Mouse (Mus musculus) bone marrow macrophage, adult 2 months (primary cell): ENCODE data around the gene Slx1b. TPM values are rescaled to one million over a fixed set of nuclear protein-coding genes. Genes with fewer than 3 reads are reported as not detected.
"Not testable (repeated sequence)": the region's sequence is repeated elsewhere in the genome, so short reads cannot be mapped to it uniquely, and the experiment has no call there.

Experiments
- H3K27ac ChIP-seq: 2 replicates; pipeline ENCODE4 v1.5.1; 2012; ENCODE audit warnings: low read depth, low read length; ENCODE audit not compliant: insufficient read depth
- H3K4me1 ChIP-seq: 2 replicates; pipeline ENCODE4 v1.6.1; 2012; ENCODE audit warnings: low read length; ENCODE audit not compliant: control insufficient read depth, insufficient read depth
- H3K4me3 ChIP-seq: 2 replicates; pipeline ENCODE4 v1.5.1; 2012; ENCODE audit warnings: mild to moderate bottlenecking, low read length, moderate library complexity; ENCODE audit not compliant: insufficient read depth
- CTCF ChIP-seq: IDR thresholded peaks from 2 replicates; pipeline ENCODE4 v1.5.1; 2012; ENCODE audit warnings: low read depth, mild to moderate bottlenecking, low read length, moderate library complexity
- POLR2A ChIP-seq: IDR thresholded peaks from 2 replicates; pipeline ENCODE4 v1.6.1; 2012; ENCODE audit warnings: mild to moderate bottlenecking, low read depth, low read length, borderline replicate concordance
- polyA plus RNA-seq: library from polyadenylated mRNA; stranded (reverse); fragments of >200 nt; gene quantifications from 2 replicates; pipeline ENCODE4 v1.2.4, GENCODE M21; 2012; ENCODE audit not compliant: missing spikeins, insufficient read depth, insufficient read length

Slx1b gene
- polyA plus RNA-seq, 1 experiment = 8.4 TPM

DNA sequence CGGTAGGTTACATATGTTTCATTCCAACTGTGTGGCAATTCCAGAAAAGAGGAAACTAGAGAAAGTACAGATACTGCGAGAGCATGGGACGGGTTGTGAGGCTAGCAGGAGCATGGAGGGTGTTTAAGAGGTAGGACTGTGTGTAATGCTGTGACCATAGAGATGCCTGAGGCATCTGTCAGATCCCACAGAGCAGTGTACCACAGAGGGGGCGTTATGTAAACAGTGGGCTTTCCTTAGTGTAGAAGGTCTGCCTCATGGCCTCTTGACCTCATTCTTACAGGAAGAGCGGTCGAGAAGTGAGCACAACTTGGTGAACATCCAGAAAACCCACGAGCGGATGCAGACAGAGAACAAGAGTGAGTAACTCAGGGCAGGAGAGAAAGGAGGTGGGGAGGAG, 31.9 kb downstream of the Slx1b start:
- TF ChIP-seq POLR2A (no peak), CTCF (no peak)
- Histone ChIP-seq H3K4me3 (no peak overlapping the region), H3K4me1 (peaks cover 15% of the 10 kb centered on the region), H3K27ac (no peak overlapping the region)

DNA sequence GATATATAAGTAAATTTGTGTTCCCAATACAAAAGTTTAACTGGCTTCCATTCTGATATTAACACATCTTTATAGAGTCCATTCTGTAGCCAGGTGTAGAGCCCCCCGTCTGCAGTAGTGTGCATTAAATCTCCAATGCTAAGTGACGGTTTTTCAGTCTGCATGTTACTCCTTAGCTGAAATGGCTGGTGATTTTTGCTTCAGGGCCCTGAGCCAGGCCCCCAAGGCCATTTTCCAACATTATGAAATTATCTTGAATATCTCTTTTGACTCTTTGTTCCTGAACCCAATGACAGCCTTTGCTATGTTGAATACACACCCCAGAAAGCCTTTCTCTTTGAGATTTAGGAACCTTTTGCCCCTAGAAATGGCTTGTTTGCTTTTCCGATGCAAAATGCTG, 35.8 kb downstream of the Slx1b start:
- no peak for TF ChIP-seq CTCF
- no peak for TF ChIP-seq POLR2A
- H3K4me1 ChIP-seq = peaks cover 22% of the 10 kb centered on the region
- no peak overlapping the region for H3K4me3 ChIP-seq
- no peak overlapping the region for H3K27ac ChIP-seq

DNA sequence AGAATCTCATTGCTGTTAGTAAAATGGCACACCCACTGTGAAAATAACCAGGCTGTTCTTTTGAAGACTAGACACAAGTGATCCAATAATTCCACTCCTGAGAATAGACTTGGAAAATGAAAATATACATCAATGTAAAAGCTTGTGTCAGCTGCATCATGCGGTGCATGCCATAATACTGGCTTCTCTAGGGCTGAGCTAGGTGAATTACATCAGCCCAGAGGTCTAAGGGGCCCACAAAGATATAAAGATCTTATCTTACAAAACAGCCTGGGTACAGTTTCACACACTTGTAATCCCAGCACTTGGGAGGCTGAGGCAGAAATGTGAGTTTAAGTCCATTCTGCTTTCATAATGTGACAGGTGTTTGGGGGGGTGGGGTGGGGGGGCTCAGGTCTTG, 38.1 kb downstream of the Slx1b start:
- Histone ChIP-seq H3K4me1 (peaks cover 32% of the 10 kb centered on the region), H3K27ac (peak overlapping the region; percentile 75; the same call in 1 of the 2 replicates), H3K4me3 (no peak overlapping the region)
- TF ChIP-seq POLR2A = no peak
- no peak for TF ChIP-seq CTCF

- Histone ChIP-seq H3K4me3 (peak overlapping the region; percentile 7; the same call in 1 of the 2 replicates), H3K27ac (peak overlapping the region; percentile 75)
- no peak for TF ChIP-seq POLR2A
Measured at GRCm38 (mm10) chr7:126655695-126656094, 39.9 kb downstream of the Slx1b start.

GRCm38 (mm10) chr7:126653991-126654390, 41.6 kb downstream of the Slx1b start:
- peaks cover 41% of the 10 kb centered on the region for H3K4me1 ChIP-seq
- H3K4me3 ChIP-seq = no peak overlapping the region
- H3K27ac ChIP-seq = no peak overlapping the region
- no peak for TF ChIP-seq POLR2A
- no peak for TF ChIP-seq CTCF

More at GRCm38 (mm10) chr7:126655695-126656094, 39.9 kb downstream of the Slx1b start:
- H3K4me1 ChIP-seq = peaks cover 39% of the 10 kb centered on the region

DNA sequence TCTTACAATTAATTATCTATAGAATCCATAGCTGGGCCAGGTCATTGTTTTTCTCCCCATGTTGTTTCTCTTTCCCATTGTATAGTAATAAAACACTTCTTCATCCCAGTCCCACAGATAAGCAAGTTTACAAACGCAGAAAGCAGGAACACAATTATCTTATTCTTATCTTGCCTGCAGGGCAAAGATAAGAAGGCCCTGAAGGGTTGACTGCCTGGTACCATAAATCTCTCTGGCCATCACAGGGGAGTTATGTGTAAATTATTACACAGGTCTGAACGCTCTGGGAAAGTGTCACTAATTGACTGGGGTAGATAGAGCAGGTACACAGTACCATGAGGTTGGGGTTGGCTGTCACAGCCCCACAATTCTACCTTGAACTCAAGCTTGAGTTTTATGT, 44.7 kb downstream of the Slx1b start:
- H3K27ac ChIP-seq = no peak overlapping the region
- H3K4me3 ChIP-seq = no peak overlapping the region
- H3K4me1 ChIP-seq = peaks cover 26% of the 10 kb centered on the region
- TF ChIP-seq POLR2A (no peak), CTCF (no peak)

GRCm38 (mm10) chr7:126649231-126650051, 46.1 kb downstream of the Slx1b start, which contains the start of gene Sgf29:
Sgf29 (plus strand) TSS chr7:126649309.
- TF ChIP-seq POLR2A (no peak), CTCF (no peak)
- Histone ChIP-seq H3K4me1 (peaks cover 16% of the 10 kb centered on the region), H3K27ac (peak within 1 kb of the TSS; percentile 67), H3K4me3 (peak within 1 kb of the TSS; percentile 69)

GRCm38 (mm10) chr7:126648486-126648885, 47.1 kb downstream of the Slx1b start:
- Histone ChIP-seq H3K4me1 (peaks cover 14% of the 10 kb centered on the region), H3K27ac (no peak overlapping the region), H3K4me3 (no peak overlapping the region)
- TF ChIP-seq POLR2A = no peak
- TF ChIP-seq CTCF = no peak

DNA sequence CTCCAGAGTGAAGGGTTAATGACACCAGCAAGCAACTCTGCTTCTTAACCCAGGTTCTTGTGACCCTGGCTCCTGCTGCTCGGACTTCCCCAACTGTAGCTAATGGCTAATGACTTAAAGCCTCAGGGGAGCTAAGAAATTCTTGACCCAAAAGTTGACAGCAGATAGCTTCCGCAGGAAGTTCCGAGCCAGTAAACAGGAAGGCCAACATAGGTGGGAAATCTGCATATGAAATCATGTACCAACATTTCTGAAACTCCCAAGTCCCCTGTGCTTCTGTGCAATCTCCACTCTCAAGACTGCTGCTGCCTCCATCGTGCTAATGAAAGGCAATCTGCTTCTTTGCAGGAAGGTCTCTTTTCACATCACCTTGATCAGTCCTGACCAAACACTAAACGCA, 49.9 kb downstream of the Slx1b start:
- TF ChIP-seq CTCF = no peak
- no peak for TF ChIP-seq POLR2A
- Histone ChIP-seq H3K4me3 (no peak overlapping the region), H3K4me1 (peaks cover 2% of the 10 kb centered on the region), H3K27ac (no peak overlapping the region)

GRCm38 (mm10) chr7:126644914-126645313, 50.7 kb downstream of the Slx1b start:
- no peak for TF ChIP-seq POLR2A
- TF ChIP-seq CTCF = no peak
- Histone ChIP-seq H3K4me1 (no peaks in the 10 kb centered on the region; the same call in 1 of the 2 replicates), H3K4me3 (no peak overlapping the region), H3K27ac (no peak overlapping the region)

DNA sequence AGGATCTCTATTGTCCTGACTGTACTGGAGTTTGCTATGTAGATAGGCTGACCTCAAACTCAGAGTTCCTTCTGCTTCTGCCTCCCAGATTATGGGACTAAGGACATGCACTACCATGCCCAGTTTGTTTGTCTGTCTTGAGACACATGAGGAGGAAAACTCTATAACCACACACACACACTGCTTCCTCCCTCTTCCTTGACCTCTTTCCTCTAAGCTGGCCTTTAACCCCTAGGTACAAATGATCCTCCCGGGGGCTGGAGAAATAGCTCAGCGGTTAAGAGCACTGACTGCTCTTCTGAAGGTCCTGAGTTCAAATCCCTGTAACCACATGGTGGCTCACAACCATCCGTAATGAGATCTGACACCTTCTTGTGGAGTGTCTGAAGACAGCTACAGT, 51.2 kb downstream of the Slx1b start:
- TF ChIP-seq POLR2A = no peak
- TF ChIP-seq CTCF = no peak
- no peak overlapping the region for H3K4me3 ChIP-seq

DNA sequence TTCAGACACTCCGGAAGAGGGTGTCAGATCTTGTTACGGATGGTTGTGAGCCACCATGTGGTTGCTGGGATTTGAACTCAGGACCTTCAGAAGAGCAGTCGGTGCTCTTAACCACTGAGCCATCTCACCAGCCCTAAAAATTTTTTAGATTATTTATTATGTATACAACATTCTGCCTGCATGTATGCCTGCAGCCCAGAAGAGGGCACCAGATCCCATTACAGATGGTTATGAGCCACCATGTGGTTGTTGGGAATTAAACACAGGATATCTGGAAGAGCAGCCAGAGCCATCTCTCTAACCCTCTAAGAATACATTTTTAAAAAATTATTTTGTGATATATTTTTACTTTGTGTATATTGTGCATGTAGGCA, 52.4 kb downstream of the Slx1b start:
- not testable (repeated sequence) for H3K27ac ChIP-seq, H3K4me1 ChIP-seq, H3K4me3 ChIP-seq

More for the DNA sequence above, 51.2 kb downstream of the Slx1b start:
- H3K4me1 ChIP-seq = no peaks in the 10 kb centered on the region
- H3K27ac ChIP-seq = no peak overlapping the region
